Mouse (Mus musculus): Measurements from ENCODE around the gene Alg6. TPM values are rescaled to one million over a fixed set of nuclear protein-coding genes. Genes with fewer than 3 reads are reported as not detected.

The Alg6 gene
- total and polyA plus RNA-seq, 3 experiments: 1.8 to 7.0 (median 5.9) TPM

DNA sequence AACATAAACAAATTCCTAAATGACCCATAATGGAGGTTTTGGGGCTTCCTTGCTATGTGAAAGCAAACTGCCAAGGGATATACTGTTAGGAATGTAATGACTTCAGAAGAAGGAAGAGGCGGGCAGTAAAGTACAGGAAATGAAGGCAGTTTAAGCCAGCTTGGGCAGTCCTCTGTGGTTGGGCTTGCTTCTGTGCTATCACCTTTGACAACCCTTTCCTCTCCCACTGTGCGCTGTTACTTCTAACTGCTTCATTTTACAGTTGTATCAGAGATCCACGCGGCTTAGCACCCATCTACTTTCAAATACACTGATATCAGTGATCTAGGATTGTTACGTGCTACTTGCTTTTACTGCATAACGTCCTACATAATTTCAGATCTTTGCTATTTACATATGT is 76.9 kb downstream of the Alg6 start:
- WGBS: 76% methylated on average over 6 of the region's 6 CpGs
- H3K27ac ChIP-seq: no peak overlapping the region
- no peak overlapping the region for H3K9ac ChIP-seq (ENCODE audit: low read depth, low read length)
- H3K4me3 ChIP-seq: no peak overlapping the region
- no peaks in the 10 kb centered on the region for H3K27me3 ChIP-seq (ENCODE audit: control insufficient read depth, insufficient read depth, low read length)
- H3K79me2 ChIP-seq (replicated peaks; ENCODE audit: control insufficient read depth, insufficient read depth, low read length): no peaks in the 10 kb centered on the region
- intact Hi-C loops (cut with DNase I): no loop called here
- no peak for DNase-seq
- H3K36me3 ChIP-seq (ENCODE audit: control insufficient read depth, insufficient read depth, low read length): no peaks in the 10 kb centered on the region
- TF ChIP-seq CTCF (IDR thresholded peaks at IDR 0.05) (no peak), EP300 (IDR thresholded peaks at IDR 0.05; ENCODE audit: insufficient read depth, low read depth, low read length) (no peak), POLR2A (IDR thresholded peaks at IDR 0.05; ENCODE audit: insufficient read depth, low read depth, low read length) (no peak)
- no peaks in the 10 kb centered on the region for H3K4me1 ChIP-seq (ENCODE audit: control insufficient read depth, insufficient read depth, low read length)

Other genes starting within 250 kb of the Alg6 start
- under 1 TPM; 0.27 to 0.86 TPM for gene Foxd3, start 59.4 kb upstream of the Alg6 start, total RNA-seq (2021)
- gene Foxd3, start 59.4 kb upstream of the Alg6 start, polyA plus RNA-seq (2012; rRNA removed): 0.59 and 0.62 TPM in 2 replicates
- 1 to 10 TPM; 1.6 to 3.8 TPM for gene Efcab7, start 113.5 kb downstream of the Alg6 start, total RNA-seq (2021)
- gene Efcab7, start 113.5 kb downstream of the Alg6 start, polyA plus RNA-seq (2012; rRNA removed): 2.6 and 3.1 TPM in 2 replicates
- 100 to 1,000 TPM; 203 to 234 TPM for gene Pgm1, start 213.8 kb downstream of the Alg6 start, total RNA-seq (2021)
- 157 and 238 TPM in 2 replicates for gene Pgm1, start 213.8 kb downstream of the Alg6 start, polyA plus RNA-seq (2012; rRNA removed)
- 1 to 10 TPM; 4.9 to 5.0 TPM for gene Itgb3bp, start 214.1 kb downstream of the Alg6 start, total RNA-seq (2021)
- 0.86 and 1.1 TPM in 2 replicates for gene Itgb3bp, start 214.1 kb downstream of the Alg6 start, polyA plus RNA-seq (2012; rRNA removed)

All from heart, adult 2 months (tissue).